Mouse (Mus musculus) lung, adult 2 months (tissue): Measurements from ENCODE around the gene Mrpl38. TPM values are rescaled to one million over a fixed set of nuclear protein-coding genes. Genes with fewer than 3 reads are reported as not detected.
A peak's percentile ranks its signal among the peaks of the same experiment; 100 is the strongest.
"Not testable (repeated sequence)": the region's sequence is repeated elsewhere in the genome, so short reads cannot be mapped to it uniquely, and the experiment has no call there.

Source experiments
- DNase-seq: peaks from one replicate; pipeline ENCODE4 v3.0.0; 2022
- H3K4me1 ChIP-seq: fragments of 200-500 bp; 2 replicates; pipeline ENCODE4 v1.6.1; 2011; ENCODE audit warnings: low read length; ENCODE audit not compliant: control insufficient read depth, insufficient read depth
- H3K4me3 ChIP-seq: fragments of 200-500 bp; replicated peaks from 2 replicates; pipeline ENCODE3; 2011; ENCODE audit warnings: low read depth, mild to moderate bottlenecking, control low read depth, low read length; ENCODE audit errors: extremely low read depth
- CTCF ChIP-seq: fragments of 200-500 bp; IDR thresholded peaks from 2 replicates; pipeline ENCODE4 v1.5.1; 2011; ENCODE audit warnings: mild to moderate bottlenecking, low read length, control low read depth; ENCODE audit not compliant: insufficient read depth
- POLR2A ChIP-seq: fragments of 200-500 bp; IDR thresholded peaks from 2 replicates; pipeline ENCODE4 v1.6.1; 2011; ENCODE audit warnings: low read depth, mild to moderate bottlenecking, control low read depth, low read length, borderline replicate concordance; ENCODE audit errors: extremely low read depth
- WGBS: fragments of 180-500 bp; shearing (Covaris S2); methylation state at CpG from one replicate; pipeline ENCODE4 v1.1.7; 2018; 5-methylcytosine and 5-hydroxymethylcytosine counted together
- polyA plus RNA-seq: library from polyadenylated mRNA; depleted of rRNA; stranded (reverse); fragments of >200 nt; gene quantifications from 2 replicates; pipeline ENCODE4 v1.2.3, GENCODE M21; 2012

Mrpl38 gene
- polyA plus RNA-seq, 1 experiment, result 41.3 TPM

DNA sequence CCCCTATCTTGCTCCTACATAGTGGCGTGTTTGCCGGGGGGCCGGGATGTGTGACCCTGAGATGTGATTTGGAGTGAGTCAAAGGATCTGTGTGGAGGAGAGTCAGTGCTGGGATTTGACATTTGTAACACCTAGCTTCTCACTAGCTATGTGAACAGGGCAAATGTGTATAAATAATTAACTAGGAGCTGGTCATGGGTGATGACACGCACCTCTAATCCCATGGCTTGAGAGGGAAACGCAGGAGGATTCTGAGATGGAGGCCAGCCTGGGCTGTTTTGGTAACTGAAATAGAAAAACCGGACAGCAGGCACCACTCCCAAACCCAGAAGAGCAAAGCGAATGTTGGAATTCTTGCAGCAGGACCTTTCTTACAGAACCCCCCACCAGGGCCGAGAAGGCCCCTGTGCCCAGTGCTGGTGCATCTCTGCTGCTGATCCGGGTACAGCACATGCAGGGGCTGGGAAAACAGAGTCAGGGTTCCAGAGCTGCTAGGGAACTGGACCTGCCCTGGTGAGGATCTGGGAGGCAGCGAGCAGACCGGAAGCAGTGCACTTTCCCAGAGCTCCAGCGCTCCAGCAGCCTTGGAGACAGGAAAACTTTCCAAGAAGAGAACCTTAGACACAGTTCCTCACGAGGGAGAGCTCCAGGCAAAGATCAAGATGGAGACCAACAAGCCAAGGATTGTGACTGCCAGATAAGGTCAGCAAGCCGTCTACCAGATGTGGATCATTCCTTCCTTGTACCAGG, 39.8 kb downstream of the Mrpl38 start:
- Histone ChIP-seq H3K4me1 (peaks cover 21% of the 10 kb centered on the region), H3K4me3 (no peak overlapping the region)
- 53% methylated on average over 14 of the region's 14 CpGs for WGBS
- no peak for TF ChIP-seq CTCF
- TF ChIP-seq POLR2A, result no peak
- no peak for DNase-seq

DNA sequence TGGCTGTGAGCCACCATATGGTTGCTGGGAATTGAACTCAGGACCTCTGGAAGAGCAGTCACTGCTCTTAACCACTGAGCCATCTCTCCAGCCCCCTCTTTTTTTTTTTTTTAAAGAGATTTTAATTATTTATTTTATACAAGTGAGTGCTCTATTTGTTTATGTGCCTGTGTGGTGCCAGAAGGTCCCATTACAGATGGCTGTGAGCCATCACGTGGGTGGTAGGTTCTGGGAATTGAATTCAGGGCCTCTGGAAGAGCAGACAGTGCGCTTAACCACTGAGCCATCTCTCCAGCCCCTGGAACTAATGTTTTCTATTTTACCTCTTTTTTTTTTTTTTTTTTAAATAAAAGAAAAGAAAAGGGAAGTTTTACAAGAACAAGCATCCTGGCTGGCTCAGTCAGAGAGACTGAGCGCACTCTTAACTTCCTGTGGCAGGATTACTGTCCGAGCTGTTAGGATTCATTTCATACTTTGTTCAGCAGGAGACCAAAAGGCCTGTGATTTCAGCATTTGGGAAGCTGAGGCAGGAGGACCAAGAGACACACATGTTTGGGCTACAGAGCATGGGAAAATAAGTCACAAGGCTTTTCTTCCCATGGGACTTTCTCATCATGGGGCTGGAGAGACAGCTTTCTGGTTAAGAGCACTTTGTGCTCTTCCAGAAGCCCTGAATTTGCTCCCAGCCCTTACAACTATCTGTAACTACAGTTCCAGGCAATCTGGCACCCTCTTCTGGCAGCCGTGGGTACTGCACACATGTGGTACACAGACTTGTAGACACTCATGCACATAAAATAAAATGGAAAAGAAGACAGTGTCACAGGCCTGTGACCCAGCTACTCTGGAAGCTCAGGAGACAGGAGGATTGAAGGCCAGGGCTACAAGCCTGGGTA, 42.2 kb downstream of the Mrpl38 start:
- TF ChIP-seq CTCF (peak; percentile 54), POLR2A (no peak)
- DNase-seq, result peak; percentile 7
- WGBS, result 75% methylated on average over 5 of the region's 5 CpGs
- Histone ChIP-seq H3K4me1 (peaks cover 21% of the 10 kb centered on the region), H3K4me3 (no peak overlapping the region)

GRCm38 (mm10) chr11:116095573-116095972, 43.1 kb downstream of the Mrpl38 start:
- DNase-seq, result no peak
- 32% methylated on average over 3 of the region's 3 CpGs for WGBS
- TF ChIP-seq POLR2A, result no peak
- TF ChIP-seq CTCF, result no peak
- H3K4me3 ChIP-seq, result no peak overlapping the region
- peaks cover 16% of the 10 kb centered on the region for H3K4me1 ChIP-seq

DNA sequence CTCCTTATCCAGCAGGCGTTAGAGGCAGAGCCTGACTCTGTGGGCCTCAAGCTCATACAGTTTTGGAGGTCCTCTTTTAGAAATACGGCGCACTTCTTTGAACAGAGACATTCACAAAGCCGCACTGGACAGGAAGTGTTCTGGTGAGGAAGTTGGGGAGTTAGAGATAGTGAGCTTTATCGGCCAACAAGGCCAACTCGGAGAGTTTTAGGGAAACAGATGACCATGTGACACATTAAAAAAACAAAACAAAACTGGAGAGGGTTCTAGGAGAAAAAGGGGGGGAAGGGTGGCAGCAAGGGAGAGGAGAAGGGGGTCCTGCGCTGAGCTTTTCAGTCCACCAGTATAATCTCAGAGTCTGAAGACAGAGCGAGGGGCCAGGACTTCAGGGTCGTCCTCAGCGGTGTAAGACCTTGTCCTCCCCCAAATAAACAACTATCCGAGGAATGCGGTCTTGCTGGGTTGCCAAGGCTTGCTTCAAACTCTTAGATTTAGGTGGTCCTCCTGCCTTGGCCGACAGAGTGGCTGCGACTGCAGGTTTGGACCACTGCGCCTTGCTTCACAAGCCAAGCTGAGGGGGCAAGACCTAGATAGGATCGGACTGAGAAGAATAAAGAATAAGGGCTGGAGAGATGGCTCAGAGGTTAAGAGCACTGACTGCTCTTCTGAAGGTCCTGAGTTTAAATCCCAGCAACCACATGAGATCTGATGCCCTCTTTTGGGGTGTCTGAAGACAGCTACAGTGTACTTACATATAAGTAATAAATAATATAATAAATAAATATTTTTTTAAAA, 44.7 kb downstream of the Mrpl38 start:
- no peak for DNase-seq
- 21% methylated on average over 16 of the region's 16 CpGs for WGBS

GRCm38 (mm10) chr11:116092959-116093358, 45.7 kb downstream of the Mrpl38 start:
- DNase-seq, H3K4me3 ChIP-seq, H3K4me1 ChIP-seq: not testable (repeated sequence)
- WGBS, result 87% methylated on average over 6 of the region's 6 CpGs

More for the DNA sequence above, 44.7 kb downstream of the Mrpl38 start:
- Histone ChIP-seq H3K4me1 (peaks cover 10% of the 10 kb centered on the region), H3K4me3 (peak overlapping the region; percentile 1)
- TF ChIP-seq POLR2A, result no peak
- no peak for TF ChIP-seq CTCF

- TF ChIP-seq CTCF (no peak), POLR2A (no peak)
- no peak overlapping the region for H3K4me3 ChIP-seq
- 90% methylated on average over 6 of the region's 6 CpGs for WGBS
- no peak for DNase-seq
- H3K4me1 ChIP-seq, result peaks cover 10% of the 10 kb centered on the region
These were observed 47.1 kb downstream of the Mrpl38 start for GRCm38 (mm10) chr11:116091591-116091990.

GRCm38 (mm10) chr11:116089545-116089944, 49.1 kb downstream of the Mrpl38 start:
- WGBS, result 89% methylated on average over 6 of the region's 6 CpGs

DNA sequence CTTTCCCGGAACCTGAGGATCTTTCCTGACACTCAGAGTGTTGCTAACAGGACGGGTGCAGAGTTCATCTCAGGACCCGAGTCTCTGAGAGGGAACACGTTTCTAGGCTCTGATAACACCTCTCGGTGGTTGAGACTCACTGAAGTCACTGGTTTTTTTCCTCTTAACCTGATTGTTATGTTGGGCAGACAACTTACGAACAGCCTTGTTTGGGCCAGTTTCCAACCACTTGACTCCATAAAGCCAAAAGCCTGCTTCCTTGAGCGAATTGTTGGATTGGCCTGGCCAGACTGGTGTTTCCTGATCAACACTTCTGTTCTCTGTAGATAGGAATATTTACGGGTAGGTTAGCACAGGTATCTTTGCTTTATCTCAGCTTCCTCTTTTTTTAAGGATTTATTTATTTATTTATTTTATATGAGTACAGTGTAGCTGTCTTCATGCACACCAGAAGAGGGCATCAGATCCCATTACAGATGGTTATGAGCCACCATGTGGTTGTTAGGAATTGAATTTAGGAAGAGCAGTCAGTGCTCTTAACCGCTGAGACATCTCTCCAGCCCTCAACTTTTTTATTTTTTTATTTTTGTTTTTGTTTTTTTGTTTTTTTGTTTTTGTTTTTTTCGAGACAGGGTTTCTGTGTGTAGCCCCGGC, 49.8 kb downstream of the Mrpl38 start:
- Histone ChIP-seq H3K4me3 (no peak overlapping the region), H3K4me1 (peaks cover 15% of the 10 kb centered on the region)
- 50% methylated on average over 11 of the region's 11 CpGs for WGBS
- no peak for DNase-seq
- no peak for TF ChIP-seq POLR2A
- TF ChIP-seq CTCF, result no peak

More at GRCm38 (mm10) chr11:116089545-116089944, 49.1 kb downstream of the Mrpl38 start:
- Histone ChIP-seq H3K4me1 (peaks cover 16% of the 10 kb centered on the region), H3K4me3 (no peak overlapping the region)
- TF ChIP-seq CTCF (no peak), POLR2A (no peak)
- DNase-seq, result no peak

DNA sequence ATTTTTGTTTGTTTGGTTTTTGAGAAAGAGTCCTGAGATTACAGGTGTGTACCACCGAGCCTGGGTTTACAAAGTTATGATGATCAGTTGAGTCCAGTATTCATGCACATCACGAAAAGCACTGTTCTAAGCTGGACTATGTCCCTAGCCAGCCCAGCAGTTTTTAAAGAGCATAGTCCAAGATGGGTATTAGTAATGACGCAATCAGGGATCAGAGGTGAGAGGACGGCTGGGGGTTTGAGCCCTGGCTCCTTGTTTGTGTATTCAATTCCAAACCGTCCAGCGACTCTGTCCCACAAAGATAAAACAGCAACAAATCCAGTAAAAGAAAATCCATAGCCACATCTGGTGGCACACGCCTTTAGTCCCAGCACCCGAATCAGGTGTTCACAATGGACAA, 50.5 kb downstream of the Mrpl38 start:
- no peak for DNase-seq
- peaks cover 9% of the 10 kb centered on the region for H3K4me1 ChIP-seq
- WGBS, result 66% methylated on average over 8 of the region's 8 CpGs
- TF ChIP-seq CTCF (no peak), POLR2A (no peak)
- no peak overlapping the region for H3K4me3 ChIP-seq
